Mouse (Mus musculus): ENCODE data around the gene Gm10662.
"Not testable (repeated sequence)": the region's sequence is repeated elsewhere in the genome, so short reads cannot be mapped to it uniquely, and the experiment has no call there.

Gene Gm10662

GRCm38 (mm10) chr7:23144380-23144779 lies at the start of gene Gm10662:
TSS of gene Gm10662 (minus strand) at chr7:23144480.
- DNase-seq, result not testable (repeated sequence)

GRCm38 (mm10) chr7:23163505-23163904 lies 19.2 kb upstream of the Gm10662 start:
- not testable (repeated sequence) for DNase-seq
